Mouse (Mus musculus) forebrain, postnatal 0 days (tissue): ENCODE data around the gene Neu4. TPM values are rescaled to one million over a fixed set of nuclear protein-coding genes. Genes with fewer than 3 reads are reported as not detected.
"Not testable (repeated sequence)": the region's sequence is repeated elsewhere in the genome, so short reads cannot be mapped to it uniquely, and the experiment has no call there.

ENCODE experiments used
- ATAC-seq: fragments of 200-750 bp; cut with Nextera tagmentation; 2 replicates; pipeline ENCODE4 v1.8.0; 2017; ENCODE audit warnings: mild to moderate bottlenecking, moderate library complexity
- DNase-seq: peaks from one replicate; pipeline ENCODE4 v3.0.0-alpha.2; 2015
- H3K27ac ChIP-seq: fragments of 300-500 bp; sonication (generic); 2 replicates; pipeline ENCODE4 v1.5.1; 2014; ENCODE audit warnings: low read depth, mild to moderate bottlenecking, antibody characterized with exemption, low read length, moderate library complexity, mixed read lengths
- H3K27me3 ChIP-seq: fragments of 300-500 bp; sonication (generic); 2 replicates; pipeline ENCODE4 v1.6.1; 2014; ENCODE audit warnings: mild to moderate bottlenecking, low read length, mixed read lengths; ENCODE audit not compliant: insufficient read depth
- H3K36me3 ChIP-seq: fragments of 300-500 bp; sonication (generic); 2 replicates; pipeline ENCODE4 v1.6.1; 2014; ENCODE audit warnings: mild to moderate bottlenecking, moderate library complexity; ENCODE audit not compliant: insufficient read depth
- H3K4me1 ChIP-seq: fragments of 300-500 bp; sonication (generic); 2 replicates; pipeline ENCODE4 v1.6.1; 2014; ENCODE audit warnings: antibody characterized with exemption; ENCODE audit not compliant: insufficient read depth
- H3K4me2 ChIP-seq: fragments of 300-500 bp; sonication (generic); 2 replicates; pipeline ENCODE4 v1.6.1; 2014; ENCODE audit warnings: low read depth, mild to moderate bottlenecking, moderate library complexity
- H3K4me3 ChIP-seq: fragments of 300-500 bp; sonication (generic); 2 replicates; pipeline ENCODE4 v1.5.1; 2014; ENCODE audit warnings: low read depth, low read length, mixed read lengths
- H3K9ac ChIP-seq: fragments of 300-500 bp; sonication (generic); 2 replicates; pipeline ENCODE4 v1.6.1; 2014; ENCODE audit warnings: mild to moderate bottlenecking
- H3K9me3 ChIP-seq: fragments of 300-500 bp; sonication (generic); 2 replicates; pipeline ENCODE4 v1.6.1; 2016; ENCODE audit warnings: low read length
- CTCF ChIP-seq: sonication (generic); IDR thresholded peaks from 2 replicates; pipeline ENCODE4 v1.5.1; 2016; ENCODE audit warnings: antibody characterized with exemption, control low read depth, low read depth
- WGBS: fragments of 180-500 bp; shearing (Covaris S2); extraction: QIAGEN DNeasy Blood & Tissue Kit; methylation state at CpG from one replicate; pipeline ENCODE4 v1.1.7; 2014; 5-methylcytosine and 5-hydroxymethylcytosine counted together
- polyA plus RNA-seq: library from polyadenylated mRNA; unstranded; fragments of >200 nt; fragmentation: Nextera tagmentation; extraction: Ambion mirVana; gene quantifications from 2 replicates; pipeline ENCODE4 v1.2.1, GENCODE M21; 2015
- total RNA-seq: library from RNA; depleted of rRNA; stranded (reverse); fragments of >200 nt; gene quantifications from 2 replicates; pipeline ENCODE4 v1.2.3, GENCODE M21; 2014; rRNA removed

The Neu4 gene
- total RNA-seq (0.05 and 0.77 TPM in 2 replicates), polyA plus RNA-seq (0.10 and 0.27 TPM in 2 replicates)

DNA sequence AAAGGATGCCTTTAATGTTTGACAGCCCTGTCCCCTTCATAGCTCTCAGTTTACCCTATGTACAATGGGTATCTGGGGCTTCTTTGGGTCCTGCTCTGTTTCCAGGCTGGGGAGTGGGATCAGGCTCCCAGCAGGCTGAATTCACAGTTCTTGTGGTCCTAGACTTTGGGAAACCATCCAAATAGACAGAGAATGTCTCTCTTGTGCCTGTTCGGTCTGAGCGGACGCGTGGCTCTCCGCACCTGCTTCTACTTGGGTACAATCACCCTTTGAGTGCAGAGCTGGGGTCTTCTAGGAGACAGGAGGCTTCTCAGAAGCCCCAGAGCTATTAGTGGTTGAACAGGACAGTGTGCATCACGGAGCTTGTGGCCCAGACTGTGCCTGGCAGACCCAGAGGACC is at the start of gene Neu4:
Gene Neu4 (plus strand): TSS at position 301 of the 400 bp plus-strand sequence.
- no peak within 1 kb of the TSS for H3K4me3 ChIP-seq

DNA sequence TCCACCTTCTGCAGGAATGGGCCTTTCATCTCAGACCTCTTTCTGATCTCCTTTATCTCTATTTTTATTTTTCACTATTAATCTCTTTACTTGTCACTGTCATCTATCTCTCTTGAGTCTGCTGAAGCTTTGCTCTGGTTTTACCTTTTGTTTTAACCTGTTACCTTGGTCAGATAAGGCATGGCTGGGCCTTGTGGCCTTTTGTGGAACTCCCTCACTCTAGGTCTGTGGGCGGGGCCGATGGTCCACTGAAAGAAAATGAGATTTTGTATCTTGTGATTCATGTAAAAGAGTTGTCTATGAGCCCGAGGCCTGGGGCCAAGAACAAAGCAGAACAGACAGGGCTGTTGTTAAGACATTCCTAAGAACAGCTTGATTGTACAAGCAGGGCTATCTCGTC is 49.5 kb upstream of the Neu4 start:
- not testable (repeated sequence) for H3K27me3 ChIP-seq, H3K9ac ChIP-seq, DNase-seq, ATAC-seq, H3K4me3 ChIP-seq, H3K4me1 ChIP-seq, H3K27ac ChIP-seq, H3K9me3 ChIP-seq, H3K4me2 ChIP-seq, H3K36me3 ChIP-seq
- whole genome bisulfite sequencing: no CpG with 5 or more reads among the region's 4 CpGs

More for the DNA sequence above, at the start of gene Neu4:
- DNase-seq (no peak), ATAC-seq (no peak)
- Histone ChIP-seq H3K4me2 (no peak within 1 kb of the TSS), H3K9ac (no peak within 1 kb of the TSS), H3K36me3 (no peaks in the 10 kb centered on the region), H3K9me3 (no peaks in the 10 kb centered on the region), H3K4me1 (no peaks in the 10 kb centered on the region), H3K27ac (no peak within 1 kb of the TSS), H3K27me3 (no peaks in the 10 kb centered on the region)
- no peak for TF ChIP-seq CTCF
- 85% methylated on average over 6 of the region's 6 CpGs for WGBS

DNA sequence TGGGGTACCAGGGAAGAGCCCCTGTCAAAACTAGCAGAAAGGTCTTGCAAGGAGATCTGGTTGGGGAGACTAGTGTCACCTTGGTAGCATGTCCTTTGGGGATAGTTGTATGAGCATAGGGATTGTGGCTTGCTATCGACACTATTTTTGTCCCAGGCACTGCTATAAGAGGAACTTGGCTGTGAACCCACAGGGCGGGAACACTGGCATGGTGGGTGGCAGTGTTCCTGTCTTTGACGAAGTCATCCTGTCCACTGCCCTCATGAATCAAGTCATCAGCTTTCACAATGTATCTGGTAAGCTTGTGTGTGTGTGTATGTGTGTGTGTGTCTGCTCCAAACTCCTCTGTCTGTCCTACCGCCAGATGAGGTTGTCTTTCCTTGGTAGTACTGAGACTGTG is 44.5 kb upstream of the Neu4 start:
- not testable (repeated sequence) for ATAC-seq, H3K27me3 ChIP-seq, H3K4me3 ChIP-seq, H3K9me3 ChIP-seq, H3K9ac ChIP-seq, H3K36me3 ChIP-seq, DNase-seq, H3K4me2 ChIP-seq, H3K4me1 ChIP-seq, H3K27ac ChIP-seq
- 78% methylated on average over 1 of the region's 4 CpGs for WGBS

GRCm38 (mm10) chr1:93978287-93978686 is 42.0 kb upstream of the Neu4 start:
- H3K4me2 ChIP-seq, H3K27ac ChIP-seq, H3K4me1 ChIP-seq, H3K4me3 ChIP-seq, H3K9ac ChIP-seq, H3K27me3 ChIP-seq, DNase-seq, H3K36me3 ChIP-seq, H3K9me3 ChIP-seq: not testable (repeated sequence)
- peak; percentile 29; the same call in 1 of the 2 replicates for ATAC-seq
- WGBS: no CpG with 5 or more reads among the region's 7 CpGs

DNA sequence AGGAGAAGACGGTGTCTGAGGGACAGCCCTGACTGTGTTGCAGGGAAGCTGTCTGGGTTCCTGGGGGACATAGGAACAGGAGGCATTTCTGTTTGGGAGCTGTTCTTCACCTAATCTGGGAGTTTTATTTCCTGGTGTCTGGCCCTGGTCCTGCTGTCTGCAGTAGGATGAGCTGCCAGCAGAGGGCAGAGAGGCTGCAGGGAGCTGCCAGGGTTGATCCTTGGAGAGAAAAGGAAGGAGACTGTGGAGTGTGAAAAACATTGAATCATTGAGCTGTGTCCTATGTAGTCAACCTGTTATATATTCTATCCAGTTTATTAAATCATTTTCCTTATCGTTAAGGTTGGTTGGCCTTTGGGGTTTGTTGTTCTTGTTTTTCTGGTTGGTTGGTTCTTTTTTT is 39.3 kb upstream of the Neu4 start:
- H3K27ac ChIP-seq, H3K4me2 ChIP-seq, H3K36me3 ChIP-seq, H3K9ac ChIP-seq, H3K9me3 ChIP-seq, DNase-seq, H3K4me3 ChIP-seq, H3K27me3 ChIP-seq, H3K4me1 ChIP-seq: not testable (repeated sequence)
- ATAC-seq: peak; percentile 64
- WGBS: no CpG with 5 or more reads among the region's 2 CpGs

GRCm38 (mm10) chr1:93986167-93986566 is 34.1 kb upstream of the Neu4 start:
- no peak overlapping the region for H3K4me2 ChIP-seq
- no peak for ATAC-seq
- no peaks in the 10 kb centered on the region for H3K4me1 ChIP-seq
- H3K27ac ChIP-seq: no peak overlapping the region
- WGBS: 95% methylated on average over 3 of the region's 3 CpGs
- H3K4me3 ChIP-seq: no peak overlapping the region
- no peak for DNase-seq
- no peaks in the 10 kb centered on the region for H3K9me3 ChIP-seq
- H3K36me3 ChIP-seq: no peaks in the 10 kb centered on the region
- no peak for TF ChIP-seq CTCF
- no peak overlapping the region for H3K9ac ChIP-seq
- H3K27me3 ChIP-seq: no peaks in the 10 kb centered on the region

DNA sequence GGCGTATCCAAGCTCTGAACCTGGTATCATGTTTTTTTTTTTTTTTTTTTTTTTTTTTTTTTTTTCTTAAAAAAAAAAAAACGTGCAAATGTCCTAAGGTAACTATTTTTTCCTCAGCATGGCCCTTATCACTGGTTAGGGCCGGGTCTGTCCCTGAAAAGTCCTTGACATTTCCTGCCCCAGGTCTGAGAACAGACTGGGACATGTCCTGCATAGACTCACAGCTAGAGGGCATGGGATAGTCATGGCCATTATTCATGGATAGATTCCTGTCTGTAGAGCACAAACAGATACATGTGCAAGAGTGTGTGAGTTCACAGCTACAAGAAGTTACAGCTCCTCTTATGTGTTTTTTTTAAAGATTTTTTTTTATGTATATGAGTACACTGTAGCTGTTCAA is 31.5 kb upstream of the Neu4 start:
- Histone ChIP-seq H3K9me3 (no peaks in the 10 kb centered on the region), H3K4me3 (no peak overlapping the region), H3K4me1 (no peaks in the 10 kb centered on the region), H3K9ac (no peak overlapping the region), H3K27me3 (no peaks in the 10 kb centered on the region), H3K4me2 (no peak overlapping the region), H3K36me3 (no peaks in the 10 kb centered on the region), H3K27ac (no peak overlapping the region)
- WGBS: 73% methylated on average over 3 of the region's 3 CpGs
- ATAC-seq (no peak), DNase-seq (no peak)
- TF ChIP-seq CTCF: no peak

DNA sequence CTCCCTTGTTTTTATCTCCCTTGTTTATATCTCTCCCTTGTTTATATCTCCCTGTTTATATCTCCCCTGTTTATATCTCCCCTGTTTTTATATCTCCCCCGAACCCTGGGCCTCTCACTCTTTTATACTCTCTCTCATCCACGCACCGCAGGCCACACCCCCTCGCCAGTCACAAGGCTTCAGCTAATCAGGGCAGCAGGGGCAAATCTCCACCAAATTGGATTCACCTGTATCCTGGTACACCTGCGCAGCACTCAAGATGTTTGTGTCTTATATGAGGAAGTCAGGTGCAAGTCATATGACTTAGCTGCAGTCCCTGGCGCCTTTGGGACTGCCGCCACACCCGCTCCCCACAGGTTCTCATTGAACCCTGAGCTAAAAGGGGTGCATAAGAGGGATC is 30.0 kb upstream of the Neu4 start, which contains the start of gene Gal3st2c:
Gene Gal3st2c (plus strand): TSS at position 301 of the 400 bp plus-strand sequence.
- not testable (repeated sequence) for H3K4me2 ChIP-seq, H3K27me3 ChIP-seq, ATAC-seq, H3K4me1 ChIP-seq, H3K27ac ChIP-seq, H3K36me3 ChIP-seq, H3K9ac ChIP-seq, DNase-seq, H3K9me3 ChIP-seq, H3K4me3 ChIP-seq
- WGBS: 93% methylated on average over 7 of the region's 8 CpGs

DNA sequence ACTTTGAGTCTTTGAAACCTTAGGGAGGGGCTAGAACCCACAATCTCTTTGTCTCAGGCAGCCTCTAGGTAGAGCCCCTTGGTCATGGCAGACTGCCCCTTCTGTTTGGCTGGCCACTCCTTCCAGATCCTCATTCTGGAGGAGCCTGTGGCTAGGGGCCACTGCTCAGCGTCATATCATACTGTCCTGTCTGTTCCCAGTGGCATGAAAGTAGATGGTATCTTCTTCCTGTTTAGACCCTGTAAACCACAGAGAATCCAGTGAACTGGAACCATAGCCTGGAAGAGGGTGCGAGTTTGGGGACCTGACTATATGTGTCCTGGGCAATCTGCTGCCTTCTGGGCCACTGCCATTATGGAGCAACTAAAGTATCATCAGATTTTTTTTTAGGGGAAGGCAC is 29.2 kb upstream of the Neu4 start:
- H3K4me3 ChIP-seq, H3K9me3 ChIP-seq, H3K36me3 ChIP-seq, H3K4me2 ChIP-seq, H3K27me3 ChIP-seq, H3K4me1 ChIP-seq, ATAC-seq, H3K9ac ChIP-seq, H3K27ac ChIP-seq, DNase-seq: not testable (repeated sequence)
- 86% methylated on average over 2 of the region's 2 CpGs for whole genome bisulfite sequencing

DNA sequence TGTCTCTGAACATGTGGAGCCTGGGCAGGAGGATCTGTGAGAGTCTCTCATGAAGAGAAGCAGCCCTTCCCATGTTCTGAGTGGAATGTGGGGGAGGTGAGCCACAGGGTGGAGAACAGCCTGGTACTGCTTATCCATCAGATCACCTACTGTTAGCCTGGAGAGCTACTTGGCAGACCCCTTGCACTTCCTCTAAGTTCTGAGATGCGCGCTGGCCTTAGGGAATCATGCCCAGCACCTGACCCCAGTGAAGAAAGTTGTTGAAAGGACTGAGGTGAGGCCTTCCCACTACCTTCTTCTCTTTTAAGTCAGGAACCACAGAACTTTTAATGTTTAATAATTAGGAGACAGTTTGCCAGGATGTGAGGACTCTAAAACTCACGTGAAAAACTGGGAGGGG is 28.8 kb upstream of the Neu4 start:
- not testable (repeated sequence) for H3K4me3 ChIP-seq, ATAC-seq, H3K9me3 ChIP-seq, H3K9ac ChIP-seq, H3K4me2 ChIP-seq, H3K27ac ChIP-seq, H3K36me3 ChIP-seq, H3K27me3 ChIP-seq, H3K4me1 ChIP-seq, DNase-seq
- 87% methylated on average over 3 of the region's 3 CpGs for WGBS
